Mouse (Mus musculus): Measurements from ENCODE around the gene Plekha7.
"Not testable (repeated sequence)": the region's sequence is repeated elsewhere in the genome, so short reads cannot be mapped to it uniquely, and the experiment has no call there.

Gene Plekha7

GRCm38 (mm10) chr7:116128286-116128685 lies 179.9 kb downstream of the Plekha7 start:
- CTCF ChIA-PET = no interaction called here

- CTCF ChIA-PET = no interaction called here
Observed at GRCm38 (mm10) chr7:116127052-116127451, 181.1 kb downstream of the Plekha7 start.

- CTCF ChIA-PET = no interaction called here
Observed at GRCm38 (mm10) chr7:116125671-116126070, 182.5 kb downstream of the Plekha7 start.

- CTCF ChIA-PET = no interaction called here
Observed at GRCm38 (mm10) chr7:116124057-116124456, 184.1 kb downstream of the Plekha7 start.

- CTCF ChIA-PET = no interaction called here
Observed at GRCm38 (mm10) chr7:116123597-116123985, 184.6 kb downstream of the Plekha7 start.

GRCm38 (mm10) chr7:116122981-116123596 lies 185.1 kb downstream of the Plekha7 start:
- CTCF ChIA-PET = no interaction called here

GRCm38 (mm10) chr7:116121202-116121601 lies 187.0 kb downstream of the Plekha7 start:
- CTCF ChIA-PET = no interaction called here

GRCm38 (mm10) chr7:116120737-116121136 lies 187.4 kb downstream of the Plekha7 start:
- CTCF ChIA-PET = no interaction called here

GRCm38 (mm10) chr7:116119306-116119857 lies 188.8 kb downstream of the Plekha7 start:
- CTCF ChIA-PET = interaction anchor here (0.8 kb wide), 1 partner anchor 358 kb away, joined by 4 read pairs; no protein-coding TSS in a partner anchor

GRCm38 (mm10) chr7:116115991-116116390 lies 192.2 kb downstream of the Plekha7 start:
- CTCF ChIA-PET = no interaction called here

GRCm38 (mm10) chr7:116115216-116115930 lies 192.8 kb downstream of the Plekha7 start:
- CTCF ChIA-PET = no interaction called here

GRCm38 (mm10) chr7:116111546-116111945 lies 196.6 kb downstream of the Plekha7 start:
- CTCF ChIA-PET = interaction anchor here (1.0 kb wide), 1 partner anchor 23 kb away, joined by 6 read pairs; no protein-coding TSS in a partner anchor

- CTCF ChIA-PET = no interaction called here
Observed at GRCm38 (mm10) chr7:116110661-116111060, 197.5 kb downstream of the Plekha7 start.

- CTCF ChIA-PET = no interaction called here
Observed at GRCm38 (mm10) chr7:116103091-116103490, 205.1 kb downstream of the Plekha7 start.

GRCm38 (mm10) chr7:116099952-116100528 lies 208.1 kb downstream of the Plekha7 start:
- CTCF ChIA-PET = no interaction called here

GRCm38 (mm10) chr7:116093466-116093850 lies 214.7 kb downstream of the Plekha7 start:
- CTCF ChIA-PET = no interaction called here

GRCm38 (mm10) chr7:116092710-116093465 lies 215.3 kb downstream of the Plekha7 start:
- CTCF ChIA-PET = no interaction called here

- CTCF ChIA-PET = not testable (repeated sequence)
Observed at GRCm38 (mm10) chr7:116084366-116084765, 223.8 kb downstream of the Plekha7 start, which contains the start of gene Gm4353. TSS of gene Gm4353 (minus strand) at chr7:116084635.
